8 mouse cellular contexts compared by ENCODE assay signal in genomic region chr12:4817361-4818101, GRCm38 (mm10). TPM values are rescaled to one million over a fixed set of nuclear protein-coding genes. Genes with fewer than 3 reads are reported as not detected.
DNase-seq lines count a peak whose midpoint lies in the region; ATAC-seq and TF ChIP-seq lines count a peak whose summit lies in the region.

Sf3b6 (plus strand) TSS chr12:4817544.

- peaks cover 26% of the 10 kb centered on the region for H3K4me1 ChIP-seq in hindbrain, embryonic 13.5 days (replicated peaks)

- ATAC-seq in Patski: peak; percentile 92
- ATAC-seq in hindbrain, embryonic 13.5 days (ENCODE audit: low FRiP score): peak; percentile 98

- no peak for TF ChIP-seq CTCF in Patski (IDR thresholded peaks at IDR 0.05)

- no peaks in the 10 kb centered on the region for H3K27me3 ChIP-seq in Patski
- H3K27me3 ChIP-seq in hindbrain, embryonic 13.5 days: peaks cover 5% of the 10 kb centered on the region; the same call in 1 of the 2 replicates

- in situ Hi-C loops in Patski (cut with MboI; ENCODE audit: low pct_unique_long_range_greater_than_20kb): no loop called here

- peak within 1 kb of the TSS; percentile 80 for H3K4me2 ChIP-seq in hindbrain, embryonic 13.5 days

- CTCF ChIA-PET in Patski (lab: Charles Lee): no interaction called here

- DNase-seq in Patski (ENCODE audit: low read depth, low spot score): peak; percentile 48
- DNase-seq in cerebellum, postnatal 14 days: peak; percentile 98 to 99
- peak; percentile 94 to 97 for DNase-seq in frontal cortex, postnatal 14 days (ENCODE audit: low spot score in 2 of 2)
- peak; percentile 86 to 94 for DNase-seq in layer of hippocampus, postnatal 25 days (ENCODE audit: extremely low spot score in 1 of 2, low spot score in 1 of 2)
- DNase-seq in lung, postnatal 25 days (ENCODE audit: low spot score): peak; percentile 98
- peak; percentile 98 for DNase-seq in retina, embryonic 14.5 days (ENCODE audit: low spot score)
- peak; percentile 100 for DNase-seq in thymus, postnatal 4 days

- under 1% methylated on average over 49 of the region's 49 CpGs for WGBS in hindbrain, embryonic 13.5 days

- peak within 1 kb of the TSS; percentile 86 for H3K27ac ChIP-seq in hindbrain, embryonic 13.5 days

- H3K9ac ChIP-seq in hindbrain, embryonic 13.5 days: peak within 1 kb of the TSS; percentile 83

- POLR2A ChIA-PET in Patski (lab: Charles Lee): interaction anchor here (0.7 to 1.2 kb wide), 2 partner anchors 49 to 95 kb away, joined by 3 read pairs; partner anchors contain the start of genes Fam228b and Pfn4

- peaks cover 22% of the 10 kb centered on the region for H3K36me3 ChIP-seq in hindbrain, embryonic 13.5 days

- H3K9me3 ChIP-seq in hindbrain, embryonic 13.5 days: no peaks in the 10 kb centered on the region

- peak within 1 kb of the TSS; percentile 72 for H3K4me3 ChIP-seq in hindbrain, embryonic 13.5 days

RNA-seq across cellular contexts. Expression of gene Sf3b6, which starts in this region (rescaled TPM):
- polyA plus RNA-seq in Patski (2021): 114 TPM
- 273 and 274 TPM in 2 replicates for polyA plus RNA-seq in hindbrain, embryonic 13.5 days (2015; fragmentation: Nextera tagmentation; extraction: Ambion mirVana)
- total RNA-seq in layer of hippocampus, postnatal 25 days (2021): 10 to 100 TPM; 84.2 to 86.0 TPM

Comparison
In these comparisons a context has a peak if more than half of its experiments do, and no peak if none do; other contexts are left out.
1. Peak in every context shown above with its lines: DNase-seq, ATAC-seq, H3K4me3 ChIP-seq and H3K27ac ChIP-seq.
2. DNase-seq: peak in every context shown above with its lines; median percentile 100 in thymus, postnatal 4 days; 98 in cerebellum, postnatal 14 days; 98 in lung, postnatal 25 days; 98 in retina, embryonic 14.5 days; 96 in frontal cortex, postnatal 14 days; 90 in layer of hippocampus, postnatal 25 days; 48 in Patski.